Mouse (Mus musculus) intestine, postnatal 0 days (tissue): ENCODE results near the gene Arhgef3. TPM values are rescaled to one million over a fixed set of nuclear protein-coding genes. Genes with fewer than 3 reads are reported as not detected.

Source experiments
- ATAC-seq: fragments of 200-750 bp; cut with Nextera tagmentation; 2 replicates; pipeline ENCODE4 v1.8.0; 2017; ENCODE audit warnings: mild to moderate bottlenecking, moderate TSS enrichment, moderate library complexity
- H3K27ac ChIP-seq: fragments of 300-500 bp; sonication (generic); 2 replicates; pipeline ENCODE4 v1.5.1; 2014; ENCODE audit warnings: mild to moderate bottlenecking, low read depth, low read length, moderate library complexity
- H3K27me3 ChIP-seq: fragments of 300-500 bp; sonication (generic); replicated peaks from 2 replicates; pipeline ENCODE4 v1.6.1; 2014; ENCODE audit warnings: low read length, mixed read lengths; ENCODE audit not compliant: control insufficient read depth, insufficient read depth
- H3K36me3 ChIP-seq: fragments of 300-500 bp; sonication (generic); 2 replicates; pipeline ENCODE4 v1.6.1; 2014; ENCODE audit warnings: mild to moderate bottlenecking, moderate library complexity; ENCODE audit not compliant: control insufficient read depth, insufficient read depth
- H3K4me1 ChIP-seq: fragments of 300-500 bp; sonication (generic); replicated peaks from 2 replicates; pipeline ENCODE4 v1.6.1; 2014; ENCODE audit warnings: antibody characterized with exemption, low read length, mixed read lengths; ENCODE audit not compliant: control insufficient read depth, insufficient read depth
- H3K4me2 ChIP-seq: fragments of 300-500 bp; sonication (generic); replicated peaks from 2 replicates; pipeline ENCODE4 v1.6.1; 2014; ENCODE audit warnings: low read depth, mild to moderate bottlenecking, moderate library complexity
- H3K4me3 ChIP-seq: fragments of 300-500 bp; sonication (generic); 2 replicates; pipeline ENCODE4 v1.5.1; 2014; ENCODE audit warnings: low read depth, low read length
- H3K9ac ChIP-seq: fragments of 300-500 bp; sonication (generic); 2 replicates; pipeline ENCODE4 v1.6.1; 2014; ENCODE audit warnings: mild to moderate bottlenecking, low read depth, low read length
- H3K9me3 ChIP-seq: fragments of 300-500 bp; sonication (generic); 2 replicates; pipeline ENCODE4 v1.6.1; 2016; ENCODE audit warnings: mixed run types; ENCODE audit not compliant: control insufficient read depth
- CTCF ChIP-seq: sonication (generic); IDR thresholded peaks from 2 replicates; pipeline ENCODE4 v1.5.1; 2016; ENCODE audit warnings: low read depth, mild to moderate bottlenecking, control low read depth, antibody characterized with exemption, moderate library complexity
- WGBS: fragments of 180-500 bp; shearing (Covaris S2); extraction: QIAGEN DNeasy Blood & Tissue Kit; methylation state at CpG from one replicate; pipeline ENCODE4 v1.1.7; 2014; 5-methylcytosine and 5-hydroxymethylcytosine counted together
- polyA plus RNA-seq: library from polyadenylated mRNA; unstranded; fragments of >200 nt; fragmentation: Nextera tagmentation; extraction: Ambion mirVana; gene quantifications from 2 replicates; pipeline ENCODE4 v1.2.1, GENCODE M21; 2015

Arhgef3 gene
- polyA plus RNA-seq, 1 experiment from 2014 or later = 12.2 TPM

DNA sequence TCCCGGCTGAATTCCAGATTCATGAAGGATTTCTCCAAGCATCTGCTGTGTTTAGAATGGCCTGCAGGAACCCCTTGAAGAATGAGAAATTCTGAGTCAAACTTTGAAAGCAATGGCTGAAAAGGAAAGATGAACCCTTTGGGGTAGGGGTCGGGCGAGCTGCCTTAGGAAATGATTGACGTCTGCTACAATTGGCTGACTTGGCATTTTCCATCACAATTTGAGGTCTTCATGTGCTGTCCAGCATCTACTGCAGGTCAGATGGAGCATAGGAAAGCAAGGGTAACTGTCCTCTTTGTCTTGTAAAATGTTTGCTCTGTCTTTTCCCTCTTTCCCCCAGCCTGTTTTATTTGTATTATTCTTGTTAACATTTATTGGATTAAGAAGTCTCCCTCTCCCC is 246.8 kb downstream of the Arhgef3 start:
- 77% methylated on average over 4 of the region's 4 CpGs for WGBS
- no peaks in the 10 kb centered on the region for H3K36me3 ChIP-seq
- no peak overlapping the region for H3K4me2 ChIP-seq
- no peak for TF ChIP-seq CTCF
- ATAC-seq = no peak
- H3K4me3 ChIP-seq = no peak overlapping the region
- H3K27ac ChIP-seq = no peak overlapping the region
- H3K9ac ChIP-seq = no peak overlapping the region
- no peaks in the 10 kb centered on the region for H3K9me3 ChIP-seq
- H3K27me3 ChIP-seq = no peaks in the 10 kb centered on the region
- no peaks in the 10 kb centered on the region for H3K4me1 ChIP-seq

DNA sequence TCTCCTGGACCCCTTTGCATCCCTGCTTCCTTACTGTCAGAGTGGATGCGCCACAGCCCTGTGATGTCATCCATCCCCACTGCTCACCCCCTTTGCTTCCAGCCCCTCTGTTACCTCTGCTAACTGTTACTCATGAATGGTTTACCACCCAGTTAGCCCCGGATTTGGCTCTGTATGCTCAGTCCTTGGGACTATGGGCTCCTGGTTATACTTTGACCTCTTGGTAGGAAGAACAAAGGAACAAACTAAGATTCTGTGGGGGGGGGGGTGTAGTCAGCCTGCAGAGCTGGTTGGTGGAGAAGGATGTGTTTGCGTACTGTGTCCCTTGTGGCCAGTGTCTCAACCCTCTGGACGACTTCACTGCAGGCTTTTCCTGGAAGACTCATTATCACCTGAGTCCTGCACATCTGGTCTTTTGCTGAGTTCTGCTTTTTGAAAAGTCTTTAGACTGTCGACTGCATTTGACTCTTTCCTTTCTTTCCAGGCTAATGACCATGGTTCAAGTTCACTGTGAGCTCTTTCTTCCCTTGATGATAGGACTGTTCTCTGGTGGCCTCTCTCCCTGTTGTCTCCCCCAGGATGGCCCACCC is 250.1 kb downstream of the Arhgef3 start:
- Histone ChIP-seq H3K9me3 (no peaks in the 10 kb centered on the region), H3K27ac (no peak overlapping the region), H3K36me3 (no peaks in the 10 kb centered on the region), H3K4me2 (no peak overlapping the region), H3K9ac (no peak overlapping the region), H3K4me1 (no peaks in the 10 kb centered on the region), H3K4me3 (no peak overlapping the region), H3K27me3 (no peaks in the 10 kb centered on the region)
- TF ChIP-seq CTCF = no peak
- 49% methylated on average over 5 of the region's 5 CpGs for WGBS
- no peak for ATAC-seq

DNA sequence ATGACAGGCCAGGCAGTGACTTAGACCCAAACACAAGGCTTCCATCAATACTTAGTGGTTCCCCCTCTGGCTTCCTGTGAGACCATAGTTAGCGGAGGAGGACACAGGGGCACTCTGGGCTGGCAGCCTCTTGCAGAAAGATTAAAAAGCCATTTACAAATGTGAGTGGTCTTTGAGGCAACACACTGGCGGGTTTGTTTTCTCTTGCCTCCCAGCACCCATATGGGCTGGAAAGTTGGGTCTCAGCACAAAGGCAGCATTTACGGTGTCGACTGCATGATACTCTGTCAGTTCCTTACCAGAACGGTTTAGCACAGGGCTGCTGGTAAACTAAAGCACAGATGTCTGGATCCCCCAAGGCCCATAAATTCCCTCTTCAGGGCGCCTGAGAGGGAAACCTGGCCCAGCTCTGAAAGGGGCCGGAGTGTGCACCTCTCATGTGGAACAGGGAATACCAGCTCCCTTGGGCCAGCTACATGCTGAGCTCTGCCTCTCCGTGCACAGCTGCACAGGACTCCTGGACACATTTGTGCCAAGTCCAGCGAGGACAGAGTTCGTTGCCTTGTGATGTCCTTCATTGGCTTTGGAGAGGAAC is 252.5 kb downstream of the Arhgef3 start:
- H3K4me1 ChIP-seq = no peaks in the 10 kb centered on the region
- 81% methylated on average over 10 of the region's 10 CpGs for WGBS
- no peak overlapping the region for H3K4me3 ChIP-seq
- ATAC-seq = no peak
- no peak overlapping the region for H3K9ac ChIP-seq
- no peaks in the 10 kb centered on the region for H3K27me3 ChIP-seq
- no peak for TF ChIP-seq CTCF
- no peak overlapping the region for H3K27ac ChIP-seq
- H3K36me3 ChIP-seq = no peaks in the 10 kb centered on the region
- no peaks in the 10 kb centered on the region for H3K9me3 ChIP-seq
- no peak overlapping the region for H3K4me2 ChIP-seq

DNA sequence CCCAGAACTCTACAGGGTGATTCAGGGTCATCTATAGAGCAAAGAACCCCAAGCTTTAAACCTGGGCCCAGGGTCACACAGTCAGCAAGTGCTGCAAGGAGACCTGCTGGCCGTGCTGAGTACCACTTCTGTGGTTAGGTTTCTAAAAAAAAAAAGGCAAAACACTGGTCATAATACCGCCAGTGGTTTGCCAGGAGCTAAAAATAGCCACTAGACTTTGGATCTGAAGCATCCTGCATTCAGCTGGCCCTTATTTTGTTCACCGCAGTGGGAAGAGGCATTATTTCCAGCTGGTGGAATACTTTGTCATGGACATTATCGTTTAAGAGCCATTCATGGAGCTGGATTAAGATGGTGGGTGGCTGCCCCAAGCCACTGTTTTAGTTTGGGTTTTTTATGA is 253.9 kb downstream of the Arhgef3 start:
- no peak overlapping the region for H3K4me2 ChIP-seq
- no peaks in the 10 kb centered on the region for H3K4me1 ChIP-seq
- no peaks in the 10 kb centered on the region for H3K27me3 ChIP-seq
- H3K27ac ChIP-seq = no peak overlapping the region
- WGBS = 56% methylated on average over 4 of the region's 4 CpGs
- H3K9me3 ChIP-seq = no peaks in the 10 kb centered on the region
- no peaks in the 10 kb centered on the region for H3K36me3 ChIP-seq
- no peak for TF ChIP-seq CTCF
- ATAC-seq = no peak
- no peak overlapping the region for H3K9ac ChIP-seq
- no peak overlapping the region for H3K4me3 ChIP-seq

DNA sequence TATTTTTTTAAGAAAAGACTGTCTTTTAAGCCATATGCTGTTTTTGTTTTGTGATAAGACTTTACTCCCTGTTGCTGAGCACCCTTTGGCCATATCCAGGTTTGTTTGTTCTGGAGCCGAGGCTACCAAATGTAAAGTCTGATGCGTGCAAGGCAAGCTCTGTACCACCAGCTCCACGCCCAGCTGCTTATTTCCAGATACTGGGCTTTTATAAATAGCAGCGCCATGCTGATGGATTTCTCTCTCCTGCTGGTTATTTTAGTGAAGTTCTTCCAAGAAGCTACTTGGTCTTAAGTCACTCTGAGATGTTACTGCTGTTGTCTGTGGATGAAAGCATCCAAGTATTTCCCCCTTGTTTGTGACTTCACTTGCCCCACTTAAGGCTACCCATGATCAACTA is 254.8 kb downstream of the Arhgef3 start:
- Histone ChIP-seq H3K27me3 (no peaks in the 10 kb centered on the region), H3K4me1 (no peaks in the 10 kb centered on the region), H3K9ac (no peak overlapping the region), H3K9me3 (no peaks in the 10 kb centered on the region), H3K27ac (no peak overlapping the region), H3K36me3 (no peaks in the 10 kb centered on the region), H3K4me3 (no peak overlapping the region), H3K4me2 (no peak overlapping the region)
- no peak for TF ChIP-seq CTCF
- WGBS = 52% methylated on average over 4 of the region's 4 CpGs
- no peak for ATAC-seq

DNA sequence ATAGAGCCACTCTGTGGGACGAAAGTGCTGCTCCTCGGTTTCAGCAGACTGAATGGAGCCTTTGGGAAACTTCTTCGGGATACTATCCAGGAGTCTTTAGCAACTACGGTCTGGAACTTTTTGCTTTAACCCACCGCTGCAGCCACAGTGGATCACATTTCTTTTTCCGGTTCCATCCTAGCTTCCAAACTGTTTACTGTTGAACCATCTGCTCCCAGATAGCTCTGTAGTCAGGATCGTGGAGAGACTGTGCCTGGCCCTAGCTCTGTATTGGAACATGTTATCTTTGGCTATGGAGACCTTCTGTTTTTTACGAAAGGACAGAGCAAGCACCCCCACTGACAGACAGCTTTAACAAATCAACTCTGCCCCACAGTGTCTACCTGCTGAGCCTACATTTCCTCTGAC is 257.0 kb downstream of the Arhgef3 start:
- no peak for TF ChIP-seq CTCF
- WGBS = 58% methylated on average over 8 of the region's 8 CpGs
- no peak overlapping the region for H3K9ac ChIP-seq
- no peaks in the 10 kb centered on the region for H3K9me3 ChIP-seq
- no peak overlapping the region for H3K27ac ChIP-seq
- H3K36me3 ChIP-seq = no peaks in the 10 kb centered on the region
- no peak for ATAC-seq
- H3K4me2 ChIP-seq = no peak overlapping the region
- H3K4me3 ChIP-seq = no peak overlapping the region
- H3K4me1 ChIP-seq = no peaks in the 10 kb centered on the region
- no peaks in the 10 kb centered on the region for H3K27me3 ChIP-seq

DNA sequence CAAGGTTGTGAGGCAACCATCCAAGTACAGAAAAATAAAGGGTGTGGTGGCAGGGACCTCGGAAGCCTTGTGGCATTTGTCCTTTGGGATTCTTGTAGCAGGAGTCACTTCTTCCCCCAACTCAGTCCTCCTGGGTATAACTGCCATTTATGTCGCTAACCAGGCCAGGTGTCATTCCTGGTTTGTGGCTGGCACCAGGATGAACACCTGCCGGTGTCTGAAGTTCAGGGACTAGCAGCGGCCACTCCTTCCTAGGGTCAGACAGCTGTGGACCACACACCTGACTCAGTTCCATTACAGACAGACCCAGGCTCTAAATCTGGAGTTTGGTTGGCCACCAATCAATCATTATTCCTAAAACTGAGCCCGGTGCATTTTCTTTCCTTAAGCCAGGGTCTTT is 258.8 kb downstream of the Arhgef3 start:
- no peaks in the 10 kb centered on the region for H3K4me1 ChIP-seq
- no peak for ATAC-seq
- no peaks in the 10 kb centered on the region for H3K36me3 ChIP-seq
- H3K27me3 ChIP-seq = no peaks in the 10 kb centered on the region
- H3K4me2 ChIP-seq = no peak overlapping the region
- H3K9ac ChIP-seq = no peak overlapping the region
- no peak for TF ChIP-seq CTCF
- H3K27ac ChIP-seq = no peak overlapping the region
- WGBS = 75% methylated on average over 5 of the region's 5 CpGs
- no peak overlapping the region for H3K4me3 ChIP-seq
- H3K9me3 ChIP-seq = no peaks in the 10 kb centered on the region
